Mouse (Mus musculus) heart, adult 9 months (tissue): ENCODE data around the gene Jade2.

Experiments
- DNase-seq, 2 experiments: peaks; one replicate each; pipeline ENCODE4 v3.0.0; 2022; ENCODE audit warnings: low spot score in 2 of 2

The Jade2 gene

GRCm38 (mm10) chr11:51857081-51857671 is at the start of gene Jade2:
Gene Jade2, minus strand, starts transcription at chr11:51857653.
- DNase-seq, result peak; percentile 58 to 67

GRCm38 (mm10) chr11:51904224-51904623 is 46.8 kb upstream of the Jade2 start:
- DNase-seq, result no peak

DNA sequence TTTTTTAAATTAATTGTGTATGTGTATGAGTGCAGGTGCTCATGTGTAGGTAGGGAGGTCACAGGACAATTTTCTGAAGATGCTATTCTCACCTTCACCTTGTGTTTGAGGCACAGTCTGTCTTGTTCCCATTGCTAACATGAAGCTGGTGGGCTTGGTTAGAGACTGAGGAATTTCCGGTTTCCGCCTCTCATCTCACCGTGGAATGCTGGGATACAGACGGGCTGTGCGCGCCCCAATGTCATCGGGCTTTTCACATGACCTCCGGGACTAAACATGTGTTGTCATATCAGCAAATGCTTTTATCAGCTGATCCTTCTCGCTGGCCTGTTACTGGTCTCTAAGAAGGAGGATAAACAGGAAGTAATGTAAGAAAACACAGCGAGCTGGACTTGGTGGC is 42.2 kb upstream of the Jade2 start:
- DNase-seq, result no peak

DNA sequence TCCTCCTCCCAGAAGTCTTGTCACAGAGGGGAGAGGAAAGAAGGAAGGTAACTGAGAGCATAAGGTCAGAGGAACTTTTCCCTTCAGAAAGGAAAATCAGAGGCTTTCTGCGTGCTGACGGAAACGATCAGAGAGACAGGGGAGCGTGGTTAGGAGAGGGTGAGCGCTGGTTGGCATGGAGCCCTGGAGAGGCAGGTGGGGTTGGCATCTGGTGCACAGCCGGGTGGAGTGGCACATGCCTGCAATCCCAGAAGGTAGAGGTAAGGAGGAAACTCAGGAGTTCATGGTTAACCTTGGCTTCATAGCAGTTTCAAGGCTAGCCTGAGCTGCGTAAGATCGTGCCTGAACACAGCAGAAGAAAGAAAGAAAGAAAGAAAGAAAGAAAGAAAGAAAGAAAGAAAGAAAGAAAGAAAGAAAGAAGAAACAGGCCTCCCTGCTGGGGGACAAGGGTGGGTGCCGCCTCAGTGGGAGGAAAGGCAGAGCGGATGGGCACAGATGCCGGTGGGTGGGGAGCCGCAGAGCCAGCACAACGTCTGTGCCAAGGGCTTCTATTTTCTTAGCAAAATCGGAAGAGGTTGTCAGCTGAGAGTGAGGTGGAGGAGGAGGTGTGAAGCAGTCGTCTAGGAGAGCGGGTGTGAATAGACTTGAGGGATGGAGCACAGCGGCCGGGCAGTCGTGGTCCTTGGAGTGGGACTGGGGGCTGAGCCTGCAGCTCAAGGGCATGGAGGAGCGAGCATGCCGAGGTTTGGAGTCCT is 41.0 kb upstream of the Jade2 start:
- DNase-seq, result no peak

- DNase-seq, result peak; percentile 63 to 87
Measured at GRCm38 (mm10) chr11:51897311-51897710, 39.9 kb upstream of the Jade2 start.

DNA sequence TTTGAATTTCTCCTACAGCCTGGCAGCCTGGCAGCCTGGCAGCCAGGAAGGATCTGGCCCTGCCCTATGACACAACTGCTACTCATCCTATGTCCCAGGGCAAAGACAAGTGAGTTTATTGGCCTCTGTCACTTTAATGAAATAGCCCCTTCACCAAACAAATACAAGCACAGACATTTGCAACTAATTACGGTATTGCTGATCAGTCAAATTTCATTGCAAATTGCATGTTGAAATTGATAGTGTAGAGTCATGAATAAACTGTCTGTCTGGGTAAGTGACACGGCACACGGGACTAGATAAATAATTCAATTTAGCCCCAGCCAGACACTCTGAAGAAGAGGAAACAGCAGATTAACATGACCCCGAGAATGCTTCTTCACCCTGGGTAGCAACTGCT is 38.6 kb upstream of the Jade2 start:
- DNase-seq, result no peak

GRCm38 (mm10) chr11:51885681-51886080 is 28.2 kb upstream of the Jade2 start:
- DNase-seq, result peak; percentile 37 to 45

- DNase-seq, result no peak
Measured at GRCm38 (mm10) chr11:51884092-51884491, 26.6 kb upstream of the Jade2 start.

DNA sequence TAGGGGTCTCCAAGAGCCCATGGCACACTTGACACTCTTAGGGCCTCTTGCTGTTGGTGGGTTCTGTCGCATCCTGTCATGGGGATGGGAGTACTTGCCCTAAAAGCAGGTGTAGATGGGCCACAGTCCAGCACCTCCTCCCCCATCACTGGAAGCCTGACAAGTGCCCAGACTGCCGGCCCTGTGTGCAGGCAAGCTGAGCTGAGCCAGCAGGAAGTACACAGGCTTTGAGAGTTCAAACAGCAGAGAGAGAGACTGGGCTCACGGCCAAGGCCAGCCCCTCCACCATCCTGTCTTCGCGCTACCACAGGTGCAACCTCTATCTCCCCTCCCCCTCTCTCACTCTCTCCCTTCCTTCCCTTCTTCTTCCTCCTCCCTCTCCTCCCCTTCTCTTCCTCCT is 26.2 kb upstream of the Jade2 start:
- peak; percentile 33 to 46 for DNase-seq

DNA sequence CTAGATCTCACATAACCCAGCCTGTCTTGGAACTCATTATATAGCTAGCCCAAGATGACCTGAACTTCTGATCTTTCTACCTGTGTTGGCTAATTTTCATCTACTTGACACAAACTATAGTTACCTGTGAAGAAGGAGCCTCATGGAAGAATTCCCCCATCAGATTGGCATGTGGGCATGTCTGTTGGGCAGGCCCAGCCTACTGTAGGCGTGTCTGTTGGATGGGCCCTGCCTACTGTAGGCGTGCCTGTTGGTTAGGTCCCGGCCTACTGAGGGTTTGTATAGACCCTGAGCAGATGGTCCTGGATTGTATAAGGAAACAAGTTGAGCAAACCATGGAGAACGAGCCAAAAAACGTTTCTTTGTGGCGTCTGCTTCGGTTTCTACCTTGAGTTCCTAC is 24.3 kb upstream of the Jade2 start:
- DNase-seq, result no peak

GRCm38 (mm10) chr11:51881041-51881730 is 23.7 kb upstream of the Jade2 start:
- peak; percentile 28 to 33 for DNase-seq

DNA sequence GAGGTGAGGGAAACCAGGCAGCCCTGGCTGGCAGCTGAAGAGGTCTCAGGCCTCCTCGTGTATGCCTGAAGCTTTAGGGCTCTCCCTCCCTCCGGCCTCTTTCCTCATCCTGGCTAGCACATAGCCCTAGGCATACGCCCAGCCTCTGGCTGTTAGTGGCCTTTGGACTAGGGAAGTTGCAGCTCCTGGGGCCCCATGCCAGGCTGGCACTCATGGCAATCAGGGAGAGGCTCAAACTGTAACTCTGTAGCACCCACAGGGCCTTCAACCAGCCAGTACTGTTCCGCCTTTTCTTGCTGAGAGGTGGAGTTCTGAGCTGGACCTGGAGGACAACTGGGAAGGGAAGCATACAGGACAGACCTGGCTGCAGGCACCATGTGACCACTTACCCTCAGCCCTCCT is 19.5 kb upstream of the Jade2 start:
- peak in 1 of 2 experiments; percentile 39 for DNase-seq

GRCm38 (mm10) chr11:51875792-51876195 is 18.3 kb upstream of the Jade2 start:
- DNase-seq, result no peak

- DNase-seq, result peak in 1 of 2 experiments; percentile 53
Measured at GRCm38 (mm10) chr11:51875086-51875485, 17.6 kb upstream of the Jade2 start.

- peak; percentile 83 to 87 for DNase-seq
Measured at GRCm38 (mm10) chr11:51874266-51875036, 17.0 kb upstream of the Jade2 start.

DNA sequence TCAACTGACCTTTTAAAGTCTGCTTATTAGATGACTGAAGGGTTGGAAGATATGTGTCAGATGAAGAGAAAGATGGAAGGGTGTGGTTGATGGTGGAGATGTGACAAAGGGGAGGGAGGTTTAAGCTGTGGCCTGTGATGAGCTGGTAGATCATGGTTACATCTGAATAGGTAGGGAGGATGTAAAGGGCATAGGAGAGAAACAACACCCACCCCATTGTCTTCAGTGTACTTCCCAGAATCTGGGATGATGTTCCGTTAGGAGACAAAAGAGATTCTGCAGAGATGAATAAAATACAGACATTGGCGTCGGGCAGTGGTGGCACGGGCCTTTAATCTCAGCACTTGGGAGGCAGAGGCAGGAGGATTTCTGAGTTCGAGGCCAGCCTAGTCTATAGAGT is 15.7 kb upstream of the Jade2 start:
- DNase-seq, result no peak

DNA sequence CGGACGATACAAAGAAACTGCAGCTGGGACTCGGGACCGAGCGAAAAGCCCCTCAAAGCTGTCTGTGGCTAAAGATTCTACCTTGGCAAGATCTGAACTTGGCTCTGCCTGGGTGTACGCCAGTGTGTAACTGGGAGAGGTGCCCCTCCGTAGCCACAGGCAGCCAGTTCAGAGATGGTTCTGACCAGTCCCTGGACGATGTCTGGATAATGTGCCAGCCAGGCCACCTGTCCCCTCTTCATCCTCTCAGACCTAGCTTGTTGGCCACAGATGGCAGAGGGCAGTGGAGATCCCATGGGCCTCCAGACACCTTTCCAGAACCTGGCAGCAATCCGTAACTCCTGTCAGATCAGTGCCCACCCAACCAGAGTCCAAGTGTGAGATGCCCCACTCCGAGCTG is 9.8 kb upstream of the Jade2 start:
- DNase-seq, result no peak

DNA sequence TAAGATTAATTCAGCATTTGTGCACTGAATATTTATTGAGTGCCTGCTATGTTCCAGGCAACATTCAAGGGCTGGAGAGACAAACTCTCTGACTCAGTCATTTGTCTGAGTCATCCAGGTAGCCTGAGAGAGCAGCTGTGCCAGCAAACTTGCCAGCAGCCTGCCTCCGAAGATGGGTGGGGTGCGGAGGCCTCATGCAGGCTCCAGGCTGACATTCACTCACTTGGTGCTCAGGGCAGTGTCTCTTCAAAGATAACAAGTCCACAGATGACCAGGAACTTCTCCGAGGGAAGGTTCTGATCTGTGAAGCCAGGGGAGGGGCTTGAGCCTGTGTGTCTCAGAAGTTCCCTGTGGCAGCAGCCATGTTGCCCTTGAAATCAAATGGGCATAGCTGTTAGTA is 8.6 kb upstream of the Jade2 start:
- DNase-seq, result no peak

- DNase-seq, result no peak
Measured at GRCm38 (mm10) chr11:51860666-51861065, 3.2 kb upstream of the Jade2 start.

GRCm38 (mm10) chr11:51859561-51859960 is 2.1 kb upstream of the Jade2 start:
- no peak for DNase-seq

GRCm38 (mm10) chr11:51858528-51859051 is 1.1 kb upstream of the Jade2 start:
- DNase-seq, result peak; percentile 91 to 92
